Mouse (Mus musculus) forebrain, embryonic 16.5 days (tissue): ENCODE measurements around the gene Gm4846. TPM values are rescaled to one million over a fixed set of nuclear protein-coding genes. Genes with fewer than 3 reads are reported as not detected.

Source experiments
- ATAC-seq: fragments of 200-750 bp; cut with Nextera tagmentation; 2 replicates; pipeline ENCODE4 v1.8.0; 2017; ENCODE audit warnings: mild to moderate bottlenecking, moderate library complexity
- H3K27ac ChIP-seq: fragments of 300-500 bp; sonication (generic); 2 replicates; pipeline ENCODE4 v1.5.1; 2014; ENCODE audit warnings: low read length, control low read depth
- H3K27me3 ChIP-seq: fragments of 300-500 bp; sonication (generic); replicated peaks from 2 replicates; pipeline ENCODE4 v1.6.1; 2014; ENCODE audit warnings: low read length; ENCODE audit not compliant: control insufficient read depth, insufficient read depth
- H3K36me3 ChIP-seq: fragments of 300-500 bp; sonication (generic); 2 replicates; pipeline ENCODE4 v1.6.1; 2014; ENCODE audit not compliant: control insufficient read depth, insufficient read depth
- H3K4me1 ChIP-seq: fragments of 300-500 bp; sonication (generic); replicated peaks from 2 replicates; pipeline ENCODE4 v1.6.1; 2014; ENCODE audit warnings: low read length; ENCODE audit not compliant: control insufficient read depth, insufficient read depth
- H3K4me2 ChIP-seq: fragments of 300-500 bp; sonication (generic); 2 replicates; pipeline ENCODE4 v1.6.1; 2014; ENCODE audit warnings: mild to moderate bottlenecking, low read length, control low read depth
- H3K4me3 ChIP-seq: fragments of 300-500 bp; sonication (generic); replicated peaks from 2 replicates; pipeline ENCODE4 v1.5.1; 2014; ENCODE audit warnings: mild to moderate bottlenecking, low read length, control low read depth
- H3K9ac ChIP-seq: fragments of 300-500 bp; sonication (generic); replicated peaks from 2 replicates; pipeline ENCODE4 v1.6.1; 2014; ENCODE audit warnings: low read depth, low read length, control low read depth
- H3K9me3 ChIP-seq: fragments of 300-500 bp; sonication (generic); 2 replicates; pipeline ENCODE4 v1.6.1; 2016; ENCODE audit warnings: low read length; ENCODE audit not compliant: control insufficient read depth
- WGBS: fragments of 180-500 bp; shearing (Covaris S2); extraction: QIAGEN DNeasy Blood & Tissue Kit; methylation state at CpG from one replicate; pipeline ENCODE4 v1.1.7; 2014; 5-methylcytosine and 5-hydroxymethylcytosine counted together
- polyA plus RNA-seq: library from polyadenylated mRNA; unstranded; fragments of >200 nt; fragmentation: Nextera tagmentation; extraction: Ambion mirVana; gene quantifications from 2 replicates; pipeline ENCODE4 v1.2.1, GENCODE M21; 2015

The Gm4846 gene
- polyA plus RNA-seq, 1 experiment from 2014 or later: not detected

DNA sequence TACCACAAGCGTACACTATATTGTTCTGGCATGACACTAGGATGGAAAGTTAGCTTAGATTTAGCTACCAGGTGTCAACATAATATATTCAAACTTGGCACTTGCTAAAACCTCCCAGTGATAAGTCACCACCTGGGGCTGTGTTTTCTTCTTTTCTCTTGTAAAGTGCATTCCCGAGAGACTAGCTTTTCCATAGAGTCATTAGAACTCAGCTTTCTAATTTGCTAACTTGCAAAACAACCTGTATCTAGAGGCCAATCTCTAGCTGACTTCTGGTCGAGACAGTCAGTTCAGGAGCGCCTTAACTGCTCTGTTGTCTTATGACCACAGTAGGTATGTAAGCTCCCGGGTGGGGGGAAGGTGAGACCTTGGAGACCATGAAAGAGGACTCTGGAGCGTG is 58.0 kb downstream of the Gm4846 start:
- Histone ChIP-seq H3K4me3 (no peak overlapping the region), H3K9ac (no peak overlapping the region), H3K36me3 (no peaks in the 10 kb centered on the region), H3K4me1 (no peaks in the 10 kb centered on the region), H3K27ac (no peak overlapping the region), H3K27me3 (no peaks in the 10 kb centered on the region), H3K9me3 (no peaks in the 10 kb centered on the region), H3K4me2 (no peak overlapping the region)
- 73% methylated on average over 6 of the region's 6 CpGs for WGBS
- no peak for ATAC-seq

Other genes with a start within 250 kb of the Gm4846 start
- gene Ildr2, start 243.4 kb downstream of the Gm4846 start, polyA plus RNA-seq: 2.9 and 3.2 TPM in 2 replicates
- 106 and 112 TPM in 2 replicates for gene Tada1, start 118.5 kb downstream of the Gm4846 start, polyA plus RNA-seq
- 45.3 and 48.1 TPM in 2 replicates for gene Pogk, start 87.7 kb downstream of the Gm4846 start, polyA plus RNA-seq
- gene Gm4847, start 150.1 kb upstream of the Gm4846 start, polyA plus RNA-seq: not detected in 2 replicates
- gene Fmo9, start 184.3 kb upstream of the Gm4846 start, polyA plus RNA-seq: not detected in 2 replicates